Mouse (Mus musculus): Measurements from ENCODE around the gene Umod. TPM values are rescaled to one million over a fixed set of nuclear protein-coding genes. Genes with fewer than 3 reads are reported as not detected.

The Umod gene
- polyA plus RNA-seq, 1 experiment from 2014 or later = not detected

DNA sequence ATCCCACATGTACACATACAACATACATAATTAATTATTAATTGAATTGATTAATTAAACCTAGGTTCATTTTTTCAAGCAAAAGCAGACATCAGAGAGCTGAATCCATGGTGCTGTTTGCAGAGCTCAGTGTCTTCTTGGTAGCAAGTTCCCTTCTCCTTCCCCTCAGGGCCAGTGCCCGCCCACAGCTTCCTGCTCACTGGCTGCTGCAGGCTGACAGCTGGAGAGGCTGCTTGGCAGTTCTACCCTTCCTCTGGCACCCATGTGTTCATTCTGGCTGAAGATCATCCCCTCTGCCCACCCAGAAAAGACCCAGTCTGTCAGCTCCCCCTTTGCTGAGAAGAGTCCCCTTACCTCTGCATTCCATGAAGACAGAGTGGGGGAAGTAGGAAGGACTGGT lies 60.6 kb downstream of the Umod start:
- H3K9me3 ChIP-seq = no peaks in the 10 kb centered on the region
- no peak for ATAC-seq (ENCODE audit: low FRiP score, low read depth)
- no peaks in the 10 kb centered on the region for H3K36me3 ChIP-seq
- no peak overlapping the region for H3K27ac ChIP-seq
- no peak overlapping the region for H3K4me2 ChIP-seq (replicated peaks)
- H3K4me3 ChIP-seq = no peak overlapping the region
- 79% methylated on average over 1 of the region's 1 CpGs for WGBS
- no peaks in the 10 kb centered on the region for H3K4me1 ChIP-seq
- H3K9ac ChIP-seq = no peak overlapping the region
- H3K27me3 ChIP-seq = no peaks in the 10 kb centered on the region

Other genes starting within 250 kb of the Umod start
- not detected in 2 replicates for gene Gp2, start 20.0 kb downstream of the Umod start, polyA plus RNA-seq (2015; fragmentation: Nextera tagmentation; extraction: Ambion mirVana)
- gene Acsm5, start 40.2 kb upstream of the Umod start, polyA plus RNA-seq (2015; fragmentation: Nextera tagmentation; extraction: Ambion mirVana) = not detected in 2 replicates
- not detected in 2 replicates for gene Pdilt, start 44.2 kb upstream of the Umod start, polyA plus RNA-seq (2015; fragmentation: Nextera tagmentation; extraction: Ambion mirVana)
- not detected in 2 replicates for gene Acsm2, start 75.1 kb upstream of the Umod start, polyA plus RNA-seq (2015; fragmentation: Nextera tagmentation; extraction: Ambion mirVana)
- not detected in 2 replicates for gene Acsm1, start 127.7 kb upstream of the Umod start, polyA plus RNA-seq (2015; fragmentation: Nextera tagmentation; extraction: Ambion mirVana)
- not detected in 2 replicates for gene Acsm4, start 210.7 kb upstream of the Umod start, polyA plus RNA-seq (2015; fragmentation: Nextera tagmentation; extraction: Ambion mirVana)
- 76.7 and 80.2 TPM in 2 replicates for gene Thumpd1, start 241.5 kb upstream of the Umod start, polyA plus RNA-seq (2015; fragmentation: Nextera tagmentation; extraction: Ambion mirVana)

Measured in limb, embryonic 13.5 days (tissue).